Mouse (Mus musculus) hematopoietic stem cell, adult 5-6 weeks (primary cell): ENCODE results near the gene U2af1l4. TPM values are rescaled to one million over a fixed set of nuclear protein-coding genes. Genes with fewer than 3 reads are reported as not detected.

Source experiments
- total RNA-seq: library from RNA; stranded (forward); fragments of 172-1452, 232-1000 nt; gene quantifications from 2 replicates; pipeline ENCODE4 v1.2.3, GENCODE M21; 2017

The U2af1l4 gene
- total RNA-seq, 1 experiment from 2014 or later, result 148 TPM

Other genes with a start within 250 kb of the U2af1l4 start
- 2.2 and 2.8 TPM in 2 replicates for gene Syne4, start 248.5 kb upstream of the U2af1l4 start, total RNA-seq
- 0.44 and 3.9 TPM in 2 replicates for gene E130208F15Rik, start 241.6 kb upstream of the U2af1l4 start, total RNA-seq
- 8.3 and 11.9 TPM in 2 replicates for gene Sdhaf1, start 239.4 kb upstream of the U2af1l4 start, total RNA-seq
- not detected in 2 replicates for gene Lrfn3, start 200.5 kb upstream of the U2af1l4 start, total RNA-seq
- 50.4 and 134 TPM in 2 replicates for gene Tyrobp, start 149.5 kb upstream of the U2af1l4 start, total RNA-seq
- 11.6 and 14.3 TPM in 2 replicates for gene Hcst, start 143.4 kb upstream of the U2af1l4 start, total RNA-seq
- gene Nfkbid, start 141.6 kb upstream of the U2af1l4 start, total RNA-seq, result 40.3 and 45.4 TPM in 2 replicates
- not detected in 2 replicates for gene Aplp1, start 117.8 kb upstream of the U2af1l4 start, total RNA-seq
- gene Kirrel2, start 105.6 kb upstream of the U2af1l4 start, total RNA-seq, result not detected in 2 replicates
- 0.55 and 1.4 TPM in 2 replicates for gene Nphs1, start 105.0 kb upstream of the U2af1l4 start, total RNA-seq
- gene Prodh2, start 69.7 kb upstream of the U2af1l4 start, total RNA-seq, result not detected in 2 replicates
- 10.3 and 15.1 TPM in 2 replicates for gene Arhgap33, start 28.2 kb upstream of the U2af1l4 start, total RNA-seq
- gene Hspb6, start 11.1 kb upstream of the U2af1l4 start, total RNA-seq, result 1.6 and 2.7 TPM in 2 replicates
- 14.4 and 17.1 TPM in 2 replicates for gene Proser3, start 11.0 kb upstream of the U2af1l4 start, total RNA-seq
- gene Lin37, start 3.5 kb upstream of the U2af1l4 start, total RNA-seq, result 19.6 and 39.0 TPM in 2 replicates
- gene Gm49396, start within 50 bp of the U2af1l4 start, total RNA-seq, result 5.0 and 9.4 TPM in 2 replicates
- gene Psenen, start 326 bp downstream of the U2af1l4 start, total RNA-seq, result 122 and 158 TPM in 2 replicates
- gene Igflr1, start 2.1 kb downstream of the U2af1l4 start, total RNA-seq, result 0.63 TPM in 1 of 2 replicates, not detected in the other
- 18.7 and 26.5 TPM in 2 replicates for gene Kmt2b, start 25.4 kb downstream of the U2af1l4 start, total RNA-seq
- gene Zbtb32, start 35.6 kb downstream of the U2af1l4 start, total RNA-seq, result not detected in 2 replicates
- not detected in 2 replicates for gene Upk1a, start 49.5 kb downstream of the U2af1l4 start, total RNA-seq
- gene Cox6b1, start 62.9 kb downstream of the U2af1l4 start, total RNA-seq, result 272 and 375 TPM in 2 replicates
- not detected in 2 replicates for gene Etv2, start 72.6 kb downstream of the U2af1l4 start, total RNA-seq
- gene Rbm42, start 87.0 kb downstream of the U2af1l4 start, total RNA-seq, result 17.5 and 44.4 TPM in 2 replicates
- 16.2 and 20.0 TPM in 2 replicates for gene Haus5, start 101.7 kb downstream of the U2af1l4 start, total RNA-seq
- not detected in 2 replicates for gene Pmis2, start 108.3 kb downstream of the U2af1l4 start, total RNA-seq
- gene 2200002J24Rik, start 135.6 kb downstream of the U2af1l4 start, total RNA-seq, result not detected in 2 replicates
- gene Atp4a, start 148.9 kb downstream of the U2af1l4 start, total RNA-seq, result 0.25 TPM in 1 of 2 replicates, not detected in the other
- 34.0 and 38.9 TPM in 2 replicates for gene Tmem147, start 166.2 kb downstream of the U2af1l4 start, total RNA-seq
- gene Gapdhs, start 180.4 kb downstream of the U2af1l4 start, total RNA-seq, result not detected in 2 replicates
- 0.25 and 2.8 TPM in 2 replicates for gene Sbsn, start 188.2 kb downstream of the U2af1l4 start, total RNA-seq
- 5.8 TPM in 1 of 2 replicates, not detected in the other for gene Dmkn, start 200.5 kb downstream of the U2af1l4 start, total RNA-seq
- gene Krtdap, start 224.6 kb downstream of the U2af1l4 start, total RNA-seq, result not detected in 2 replicates